Mouse (Mus musculus): Measurements from ENCODE around the gene Ror1.

- TF ChIP-seq CTCF (IDR thresholded peaks at IDR 0.05; ENCODE audit: insufficient read depth, low read depth, low read length) (no peak), POLR2A (IDR thresholded peaks at IDR 0.05; ENCODE audit: insufficient read depth, low read depth, low read length) (no peak)
Observed at GRCm38 (mm10) chr4:100307365-100307764, 211.8 kb downstream of the Ror1 start.

All from olfactory bulb, adult 2 months (tissue).